Mouse (Mus musculus): ENCODE data around the gene Fdps.

The Fdps gene

GRCm38 (mm10) chr3:89101812-89102494 is at the start of gene Fdps:
Fdps (minus strand) TSS chr3:89101959.
- peak; percentile 88 for DNase-seq (ENCODE audit: low spot score)

DNA sequence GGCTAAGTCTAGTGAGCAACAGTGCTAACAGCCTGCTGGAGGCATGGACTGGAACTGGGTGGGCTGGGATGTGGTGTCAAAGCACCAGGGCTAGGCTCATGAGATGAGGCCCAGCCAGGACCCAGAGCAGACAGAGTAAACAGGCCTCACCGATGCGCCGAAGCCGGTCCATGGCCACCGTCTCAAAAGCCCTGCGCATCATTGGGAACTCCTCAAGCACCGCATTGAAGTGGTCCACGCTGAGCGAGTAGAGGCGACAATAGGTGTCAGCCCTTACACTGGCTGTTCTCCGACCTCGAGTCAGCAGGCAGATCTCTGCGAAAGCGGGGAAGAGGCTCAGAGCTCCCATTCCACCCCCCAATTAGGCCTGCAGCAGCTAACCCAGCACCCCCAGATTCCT is 46.8 kb upstream of the Fdps start:
- no peak for DNase-seq (ENCODE audit: low spot score)

- no peak for DNase-seq (ENCODE audit: low spot score)
Observed at GRCm38 (mm10) chr3:89147979-89148311, 46.2 kb upstream of the Fdps start.

DNA sequence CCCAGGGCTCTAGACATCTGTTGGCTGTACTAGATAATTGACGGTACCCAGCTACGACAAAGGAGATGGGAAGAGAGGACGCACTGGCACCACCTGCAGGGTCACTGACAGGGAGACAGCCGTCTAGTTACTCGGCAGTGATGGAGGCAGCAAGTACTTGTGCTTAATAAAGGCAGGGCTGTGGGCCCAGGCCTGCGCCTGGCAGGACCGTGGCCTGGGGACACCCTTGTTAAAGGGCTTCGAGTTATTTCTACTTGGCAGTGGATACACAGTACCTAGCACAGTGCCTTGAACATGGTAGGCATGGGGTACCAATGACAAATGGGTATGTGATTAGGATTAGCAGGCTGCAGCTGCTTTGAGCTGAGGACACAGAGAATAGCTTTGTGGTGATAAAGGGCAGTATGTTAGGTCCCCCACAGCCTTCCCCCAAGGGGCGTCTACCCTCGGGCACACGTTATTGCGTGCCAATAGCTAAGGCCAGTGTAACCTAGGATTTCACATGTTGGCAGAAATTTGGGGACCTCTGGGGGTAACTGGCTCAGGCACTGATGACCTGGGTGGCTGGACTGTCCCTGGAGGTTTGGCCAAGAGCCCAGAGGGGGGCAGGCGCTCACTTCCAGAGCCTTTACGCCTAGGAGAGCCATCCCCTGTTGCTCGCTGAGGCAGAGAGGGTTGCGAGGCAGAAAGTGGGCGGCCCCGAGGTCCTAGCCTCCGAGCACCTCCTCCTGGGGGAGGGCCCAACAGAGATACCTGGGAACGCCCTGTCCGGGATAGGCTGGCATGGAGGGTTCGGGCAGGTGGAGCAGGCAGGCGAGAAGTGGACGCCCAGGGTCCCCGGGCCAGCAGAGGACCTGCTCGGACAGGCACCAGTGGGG is 45.6 kb upstream of the Fdps start:
- no peak for DNase-seq (ENCODE audit: low spot score)

GRCm38 (mm10) chr3:89145566-89145965 is 43.8 kb upstream of the Fdps start:
- DNase-seq (ENCODE audit: low spot score), result no peak

DNA sequence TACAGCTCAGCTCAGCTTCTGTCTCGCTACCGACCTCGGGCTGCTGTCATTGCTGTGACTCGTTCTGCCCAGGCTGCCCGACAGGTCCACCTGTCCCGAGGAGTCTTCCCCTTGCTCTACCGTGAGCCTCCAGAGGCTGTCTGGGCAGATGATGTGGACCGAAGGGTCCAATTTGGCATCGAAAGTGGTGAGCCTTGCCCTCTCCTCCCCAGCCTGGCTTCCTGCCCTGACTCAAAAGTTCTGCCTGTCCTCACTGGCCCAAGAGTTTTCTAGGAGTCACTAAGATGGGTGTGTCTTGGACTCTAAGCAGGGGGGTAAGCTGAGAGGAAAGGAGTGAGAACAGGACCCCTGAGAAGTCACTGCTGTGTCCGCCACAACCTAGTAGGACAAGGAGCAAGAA is 43.1 kb upstream of the Fdps start:
- no peak for DNase-seq (ENCODE audit: low spot score)

DNA sequence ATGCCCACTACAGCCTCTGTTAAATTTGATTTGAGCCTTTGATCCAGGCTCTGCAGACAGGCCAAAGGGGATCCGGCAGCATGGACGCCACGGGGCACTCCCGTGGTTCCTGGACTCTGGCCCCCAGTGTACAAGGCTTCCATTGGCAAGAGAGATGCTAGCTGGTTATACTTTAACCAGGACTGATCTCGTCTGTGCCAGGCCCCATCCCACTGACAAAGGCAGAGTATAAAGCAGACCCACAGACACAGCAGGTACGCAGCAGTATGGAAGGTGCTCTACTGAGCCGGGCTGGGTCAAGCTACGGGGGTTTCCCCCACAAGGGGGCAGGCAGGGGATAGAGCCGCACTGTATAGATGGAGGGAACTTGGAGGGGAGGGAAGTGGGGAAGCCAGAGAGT is 34.6 kb upstream of the Fdps start:
- peak; percentile 45 for DNase-seq (ENCODE audit: low spot score)

DNA sequence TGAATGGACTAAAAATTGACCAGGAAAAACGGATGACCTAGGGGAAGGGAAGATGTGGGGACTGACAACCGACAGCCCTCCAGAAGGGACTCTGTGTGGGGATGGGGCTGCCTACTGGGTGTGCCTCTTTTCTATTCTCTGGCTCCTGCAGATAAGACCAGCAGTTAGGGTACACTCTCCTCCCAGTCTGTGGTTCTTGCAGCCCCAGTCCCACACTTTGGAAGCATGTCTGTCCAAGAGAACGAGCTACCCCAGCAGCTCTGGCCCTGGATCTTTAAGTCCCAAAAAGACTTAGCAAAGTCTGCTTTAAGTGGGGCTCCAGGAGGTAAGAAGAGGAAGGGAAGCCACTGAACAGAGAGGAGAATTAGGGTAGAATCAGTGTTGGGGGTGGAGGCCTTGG is 34.2 kb upstream of the Fdps start, which contains the start of gene Pklr:
TSS of gene Pklr (plus strand) at position 185 of the 400 bp plus-strand sequence.
- no peak for DNase-seq (ENCODE audit: low spot score)

- no peak for DNase-seq (ENCODE audit: low spot score)
Observed at GRCm38 (mm10) chr3:89133752-89134151, 32.0 kb upstream of the Fdps start.

GRCm38 (mm10) chr3:89133063-89133450 is 31.3 kb upstream of the Fdps start:
- no peak for DNase-seq (ENCODE audit: low spot score)

DNA sequence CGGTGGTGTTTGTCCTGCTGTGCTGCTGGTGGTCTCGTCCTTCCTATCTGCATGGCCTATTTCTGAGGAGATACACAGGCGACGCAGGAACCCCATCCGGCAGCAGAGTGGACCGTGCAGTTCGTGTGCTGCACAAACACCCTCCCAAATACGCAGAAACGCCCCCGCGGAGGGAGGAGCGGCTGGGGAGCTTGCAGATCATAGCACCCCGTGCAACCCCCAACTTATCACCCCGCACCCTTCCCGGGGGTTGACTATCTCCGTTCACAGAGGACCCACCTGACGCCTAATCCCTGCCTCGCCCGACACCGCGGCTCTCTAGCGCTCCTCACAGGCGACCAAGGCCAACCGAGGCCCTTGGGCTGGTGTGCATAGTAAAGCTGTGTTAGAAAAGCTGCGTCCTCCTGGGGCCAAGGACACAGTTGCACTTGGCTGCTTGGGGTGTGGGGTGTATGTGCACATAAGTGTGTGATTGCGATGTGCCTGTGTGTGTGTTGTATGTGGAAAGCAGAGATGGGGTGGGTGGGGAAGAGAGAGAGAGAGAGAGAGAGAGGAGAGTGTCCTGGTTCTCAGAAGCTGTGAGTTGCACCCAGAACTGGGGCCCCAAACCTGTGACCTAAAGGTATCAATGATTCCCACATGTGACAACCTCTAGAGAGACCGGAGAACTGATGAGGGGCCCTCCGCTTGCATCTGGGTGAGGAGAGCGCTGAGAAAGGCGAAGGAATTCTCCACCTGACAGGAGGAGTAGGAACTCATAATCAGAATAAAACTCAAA is 30.7 kb upstream of the Fdps start:
- peak; percentile 55 for DNase-seq (ENCODE audit: low spot score)

- DNase-seq (ENCODE audit: low spot score), result no peak
Observed at GRCm38 (mm10) chr3:89131816-89132215, 30.1 kb upstream of the Fdps start.

- no peak for DNase-seq (ENCODE audit: low spot score)
Observed at GRCm38 (mm10) chr3:89129908-89130307, 28.1 kb upstream of the Fdps start.

GRCm38 (mm10) chr3:89125981-89126380 is 24.2 kb upstream of the Fdps start:
- DNase-seq (ENCODE audit: low spot score), result no peak

- no peak for DNase-seq (ENCODE audit: low spot score)
Observed at GRCm38 (mm10) chr3:89124241-89124640, 22.5 kb upstream of the Fdps start.

DNA sequence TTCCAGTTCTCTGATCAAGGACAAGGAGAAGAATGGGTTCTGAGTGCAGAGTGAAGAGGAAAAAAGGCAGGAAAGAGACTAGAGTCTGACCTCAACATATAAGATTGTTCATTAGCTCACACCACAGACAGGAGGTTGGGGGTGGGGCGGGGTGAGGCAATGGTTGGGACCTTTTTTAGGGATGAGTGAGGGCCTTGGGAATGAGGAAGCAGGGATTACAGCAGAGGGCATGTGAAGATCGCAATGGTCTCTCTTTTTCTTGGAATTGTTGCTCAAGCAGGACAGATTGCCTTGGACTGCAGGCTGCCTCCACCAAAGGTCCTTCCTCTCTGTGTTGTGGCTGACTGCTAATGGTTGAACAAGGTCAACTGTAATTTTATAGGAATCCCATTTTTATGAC is 21.6 kb upstream of the Fdps start:
- no peak for DNase-seq (ENCODE audit: low spot score)

DNA sequence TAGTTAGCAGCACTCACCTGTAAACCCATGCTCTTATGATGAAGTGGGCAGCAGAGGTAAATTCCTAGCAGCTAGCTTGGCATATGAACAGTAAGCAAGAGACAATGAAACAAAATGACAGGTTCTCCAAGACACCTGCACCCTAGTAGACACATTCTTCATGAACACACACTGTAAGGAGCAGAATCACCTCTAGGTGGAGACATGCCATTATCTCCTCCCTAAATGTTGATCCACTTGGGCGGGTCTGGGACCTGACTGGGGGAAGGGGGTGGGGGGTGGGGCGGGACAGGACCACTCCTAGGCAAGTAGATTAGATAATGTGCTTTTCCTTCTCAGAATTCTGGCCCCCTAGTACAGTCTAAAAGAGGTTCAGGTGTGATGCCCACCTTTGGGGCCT is 13.8 kb upstream of the Fdps start:
- DNase-seq (ENCODE audit: low spot score), result no peak

- DNase-seq (ENCODE audit: low spot score), result no peak
Observed at GRCm38 (mm10) chr3:89113058-89113457, 11.3 kb upstream of the Fdps start.

- no peak for DNase-seq (ENCODE audit: low spot score)
Observed at GRCm38 (mm10) chr3:89108146-89108545, 6.4 kb upstream of the Fdps start.

- no peak for DNase-seq (ENCODE audit: low spot score)
Observed at GRCm38 (mm10) chr3:89107545-89107944, 5.8 kb upstream of the Fdps start.

GRCm38 (mm10) chr3:89106881-89107280 is 5.1 kb upstream of the Fdps start:
- DNase-seq (ENCODE audit: low spot score), result no peak

- no peak for DNase-seq (ENCODE audit: low spot score)
Observed at GRCm38 (mm10) chr3:89103291-89103595, 1.5 kb upstream of the Fdps start.
